Mouse (Mus musculus): ENCODE results near the gene Pfkm.

DNA sequence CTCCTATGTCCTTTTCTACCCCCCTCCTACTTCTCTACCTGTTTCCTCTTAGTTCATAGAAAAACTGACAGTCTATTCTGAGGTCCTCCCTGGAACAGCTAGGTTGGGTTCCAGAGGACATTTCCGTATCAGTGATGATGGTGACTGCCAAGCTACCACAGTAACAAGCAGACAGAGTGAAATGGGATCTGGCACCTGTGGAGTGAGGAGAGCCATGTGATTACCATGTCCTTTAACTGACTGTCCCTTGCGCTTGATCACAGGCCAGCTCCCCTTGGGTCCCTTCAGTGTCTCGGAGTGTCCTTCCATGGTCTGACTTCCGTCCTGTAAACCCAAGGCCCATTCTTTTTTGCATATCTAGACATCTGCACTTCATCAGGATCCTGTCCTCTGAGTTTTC, 38.6 kb downstream of the Pfkm start:
- TF ChIP-seq CTCF (IDR thresholded peaks at IDR 0.05; ENCODE audit: extremely low read depth, insufficient read length, insufficient replicate concordance, low read depth, low read length): no peak
- TF ChIP-seq POLR2A (IDR thresholded peaks at IDR 0.05; ENCODE audit: low read depth, low read length): no peak

Measured in small intestine, adult 2 months (tissue).